Mouse (Mus musculus) intestine, embryonic 15.5 days (tissue): Measurements from ENCODE around the gene Pdxp. TPM values are rescaled to one million over a fixed set of nuclear protein-coding genes. Genes with fewer than 3 reads are reported as not detected.
A peak's percentile ranks its signal among the peaks of the same experiment; 100 is the strongest.

Experiments
- ATAC-seq: fragments of 200-750 bp; cut with Nextera tagmentation; 2 replicates; pipeline ENCODE4 v1.8.0; 2017; ENCODE audit warnings: moderate TSS enrichment, moderate library complexity
- H3K27ac ChIP-seq: fragments of 300-500 bp; sonication (generic); 2 replicates; pipeline ENCODE4 v1.5.1; 2015; ENCODE audit warnings: mild to moderate bottlenecking, inconsistent platforms
- H3K27me3 ChIP-seq: fragments of 300-500 bp; sonication (generic); replicated peaks from 2 replicates; pipeline ENCODE4 v1.6.1; 2015; ENCODE audit warnings: inconsistent platforms
- H3K36me3 ChIP-seq: fragments of 300-500 bp; sonication (generic); 2 replicates; pipeline ENCODE4 v1.6.1; 2015; ENCODE audit warnings: inconsistent platforms
- H3K4me1 ChIP-seq: fragments of 300-500 bp; sonication (generic); replicated peaks from 2 replicates; pipeline ENCODE4 v1.6.1; 2015; ENCODE audit warnings: inconsistent platforms
- H3K4me2 ChIP-seq: fragments of 300-500 bp; sonication (generic); replicated peaks from 2 replicates; pipeline ENCODE4 v1.6.1; 2015; ENCODE audit warnings: mild to moderate bottlenecking, inconsistent platforms
- H3K4me3 ChIP-seq: fragments of 300-500 bp; sonication (generic); replicated peaks from 2 replicates; pipeline ENCODE4 v1.5.1; 2015; ENCODE audit warnings: inconsistent platforms
- H3K9ac ChIP-seq: fragments of 300-500 bp; sonication (generic); 2 replicates; pipeline ENCODE4 v1.6.1; 2015; ENCODE audit warnings: inconsistent platforms
- H3K9me3 ChIP-seq: fragments of 300-500 bp; sonication (generic); 2 replicates; pipeline ENCODE4 v1.6.1; 2016; ENCODE audit warnings: inconsistent platforms
- WGBS: fragments of 180-500 bp; shearing (Covaris S2); methylation state at CpG from one replicate; pipeline ENCODE4 v1.1.7; 2015; 5-methylcytosine and 5-hydroxymethylcytosine counted together
- polyA plus RNA-seq: library from polyadenylated mRNA; unstranded; fragments of >200 nt; fragmentation: Nextera tagmentation; extraction: Ambion mirVana; gene quantifications from 2 replicates; pipeline ENCODE4 v1.2.1, GENCODE M21; 2015

Pdxp gene
- polyA plus RNA-seq = 11.0 TPM in 2 replicates

DNA sequence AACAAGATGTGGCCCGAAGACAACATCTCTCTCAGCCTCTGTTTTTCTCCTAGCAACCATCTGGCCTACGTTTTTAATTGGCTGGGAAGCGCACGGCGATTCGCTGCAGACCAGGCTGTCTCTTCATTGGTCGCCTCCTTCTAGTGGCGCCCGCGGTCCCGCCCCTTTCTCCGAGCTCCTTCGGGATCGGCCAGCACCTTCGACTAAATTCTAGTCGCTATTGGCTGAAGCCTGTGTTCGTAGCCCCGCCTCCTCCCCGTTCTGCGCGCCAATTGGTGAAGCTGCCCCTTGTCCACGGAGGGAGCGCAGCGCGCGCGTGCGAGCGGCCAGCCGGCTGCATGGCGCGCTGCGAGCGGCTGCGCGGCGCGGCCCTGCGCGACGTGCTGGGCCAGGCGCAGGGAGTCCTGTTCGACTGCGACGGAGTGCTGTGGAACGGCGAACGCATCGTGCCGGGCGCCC, at the start of gene Pdxp:
TSS of gene Pdxp (plus strand) at position 288 of the 459 bp plus-strand sequence.
- peak within 1 kb of the TSS; percentile 69 for H3K9ac ChIP-seq
- no peaks in the 10 kb centered on the region for H3K27me3 ChIP-seq
- peaks cover 12% of the 10 kb centered on the region for H3K36me3 ChIP-seq
- ATAC-seq = peak; percentile 94
- WGBS = under 1% methylated on average over 51 of the region's 51 CpGs
- peak within 1 kb of the TSS; percentile 73 for H3K4me3 ChIP-seq
- peak within 1 kb of the TSS; percentile 85 for H3K27ac ChIP-seq
- peaks cover 26% of the 10 kb centered on the region for H3K4me1 ChIP-seq
- H3K4me2 ChIP-seq = peak within 1 kb of the TSS; percentile 100
- no peaks in the 10 kb centered on the region for H3K9me3 ChIP-seq

DNA sequence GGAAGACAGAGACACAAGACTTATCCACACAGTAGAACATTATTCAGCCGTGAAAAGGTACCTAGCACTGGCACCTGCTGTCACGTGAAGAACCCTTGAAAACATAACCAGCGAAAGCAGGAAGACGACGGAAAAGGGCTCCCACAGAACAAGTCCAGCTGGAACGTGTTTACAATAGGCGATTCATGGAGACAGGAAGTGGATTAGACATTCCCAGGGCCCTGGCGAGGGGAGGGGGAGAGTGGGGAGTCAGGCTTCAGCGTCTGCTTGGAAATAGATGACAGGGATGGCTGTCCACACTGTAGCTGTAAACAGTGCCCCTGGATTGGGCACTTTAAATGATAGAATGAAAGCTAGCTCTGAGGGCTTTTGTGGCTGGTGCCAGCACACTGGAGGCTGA, 45.3 kb upstream of the Pdxp start:
- peak; percentile 76 for ATAC-seq
- Histone ChIP-seq H3K36me3 (no peaks in the 10 kb centered on the region), H3K4me1 (peaks cover 27% of the 10 kb centered on the region), H3K27ac (peak overlapping the region; percentile 85), H3K9me3 (no peaks in the 10 kb centered on the region), H3K27me3 (no peaks in the 10 kb centered on the region), H3K4me3 (no peak overlapping the region), H3K9ac (no peak overlapping the region), H3K4me2 (peak overlapping the region; percentile 9; the same call in 1 of the 2 replicates)
- WGBS = 7% methylated on average over 9 of the region's 9 CpGs

DNA sequence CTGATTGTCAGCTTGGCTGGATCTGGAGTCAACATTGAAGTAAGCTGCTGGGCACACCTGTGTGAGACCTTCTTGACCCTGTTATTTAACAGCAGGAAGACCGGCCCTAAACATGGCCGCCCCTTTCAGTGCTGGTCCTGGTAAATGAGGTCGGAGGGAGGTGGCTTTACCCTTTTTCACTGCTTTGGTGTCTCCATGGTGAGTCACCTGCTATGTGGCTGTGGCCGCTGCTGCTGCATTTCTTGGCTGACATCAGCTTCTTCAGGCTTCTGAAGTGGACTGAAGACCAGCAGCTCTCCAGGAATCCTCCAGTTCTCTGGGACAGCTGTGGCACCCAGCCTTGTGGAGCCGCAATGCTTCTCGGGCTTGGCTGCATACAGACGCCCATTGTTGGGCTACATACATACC, 44.9 kb upstream of the Pdxp start:
- Histone ChIP-seq H3K4me3 (no peak overlapping the region), H3K27me3 (no peaks in the 10 kb centered on the region), H3K9ac (no peak overlapping the region), H3K27ac (peak overlapping the region; percentile 85), H3K9me3 (no peaks in the 10 kb centered on the region), H3K36me3 (no peaks in the 10 kb centered on the region), H3K4me2 (peak overlapping the region; percentile 9; the same call in 1 of the 2 replicates), H3K4me1 (peaks cover 23% of the 10 kb centered on the region)
- ATAC-seq = peak; percentile 42
- 42% methylated on average over 7 of the region's 7 CpGs for WGBS

DNA sequence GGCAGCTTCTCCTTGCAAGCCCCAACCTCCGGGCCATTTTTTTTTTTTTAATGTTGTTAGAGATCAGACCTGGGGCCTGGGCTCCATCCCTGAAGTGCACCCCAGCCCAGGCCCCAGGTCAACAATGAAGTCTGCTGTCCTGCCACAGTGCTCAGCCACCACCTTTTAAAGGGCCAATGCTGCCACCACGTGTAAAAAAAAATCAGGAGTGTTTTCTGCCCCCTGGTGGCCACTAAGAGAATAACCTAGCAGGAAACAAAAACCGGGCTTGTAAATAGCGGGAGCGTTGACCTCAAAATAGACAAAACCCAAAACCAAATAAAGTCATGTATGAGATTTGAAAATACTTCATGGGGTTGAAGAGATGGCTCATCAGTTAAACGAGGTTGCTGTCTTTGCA, 43.9 kb upstream of the Pdxp start:
- WGBS = 26% methylated on average over 6 of the region's 6 CpGs
- no peaks in the 10 kb centered on the region for H3K27me3 ChIP-seq
- no peak overlapping the region for H3K9ac ChIP-seq
- H3K4me2 ChIP-seq = no peak overlapping the region
- no peaks in the 10 kb centered on the region for H3K9me3 ChIP-seq
- H3K4me3 ChIP-seq = no peak overlapping the region
- H3K27ac ChIP-seq = no peak overlapping the region
- peaks cover 20% of the 10 kb centered on the region for H3K4me1 ChIP-seq
- no peak for ATAC-seq
- H3K36me3 ChIP-seq = no peaks in the 10 kb centered on the region

DNA sequence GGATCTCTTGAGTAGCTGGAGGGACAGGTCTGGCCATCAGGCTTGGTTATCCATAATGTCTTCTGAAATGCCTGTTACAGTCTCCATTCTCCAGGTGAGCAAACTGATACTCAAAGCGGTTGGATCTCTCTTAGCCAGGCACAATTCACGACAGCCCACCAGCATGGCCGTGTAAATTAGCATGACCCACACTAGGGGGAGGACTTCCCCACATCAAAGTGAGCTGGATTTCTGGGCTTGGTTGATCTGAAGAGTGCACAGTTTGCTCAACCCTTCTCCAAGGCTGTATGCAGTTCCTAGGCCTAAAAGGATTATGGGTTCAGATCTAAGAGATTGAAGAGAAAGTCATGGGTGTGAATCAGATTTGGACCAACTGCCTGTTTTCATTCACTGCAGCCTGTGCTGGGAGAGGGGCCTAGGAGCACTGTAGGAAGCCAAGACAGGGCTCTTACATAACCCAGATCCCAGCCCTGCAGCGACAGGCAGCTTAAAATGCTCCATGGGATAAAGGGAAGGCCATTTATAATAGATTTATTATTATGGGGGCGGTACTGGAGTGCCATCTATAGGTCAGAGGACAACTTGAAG, 41.6 kb upstream of the Pdxp start:
- Histone ChIP-seq H3K27me3 (no peaks in the 10 kb centered on the region), H3K9ac (no peak overlapping the region), H3K27ac (no peak overlapping the region), H3K4me3 (no peak overlapping the region), H3K9me3 (no peaks in the 10 kb centered on the region), H3K4me1 (peaks cover 35% of the 10 kb centered on the region), H3K36me3 (no peaks in the 10 kb centered on the region), H3K4me2 (no peak overlapping the region)
- whole genome bisulfite sequencing = 46% methylated on average over 5 of the region's 5 CpGs
- no peak for ATAC-seq

DNA sequence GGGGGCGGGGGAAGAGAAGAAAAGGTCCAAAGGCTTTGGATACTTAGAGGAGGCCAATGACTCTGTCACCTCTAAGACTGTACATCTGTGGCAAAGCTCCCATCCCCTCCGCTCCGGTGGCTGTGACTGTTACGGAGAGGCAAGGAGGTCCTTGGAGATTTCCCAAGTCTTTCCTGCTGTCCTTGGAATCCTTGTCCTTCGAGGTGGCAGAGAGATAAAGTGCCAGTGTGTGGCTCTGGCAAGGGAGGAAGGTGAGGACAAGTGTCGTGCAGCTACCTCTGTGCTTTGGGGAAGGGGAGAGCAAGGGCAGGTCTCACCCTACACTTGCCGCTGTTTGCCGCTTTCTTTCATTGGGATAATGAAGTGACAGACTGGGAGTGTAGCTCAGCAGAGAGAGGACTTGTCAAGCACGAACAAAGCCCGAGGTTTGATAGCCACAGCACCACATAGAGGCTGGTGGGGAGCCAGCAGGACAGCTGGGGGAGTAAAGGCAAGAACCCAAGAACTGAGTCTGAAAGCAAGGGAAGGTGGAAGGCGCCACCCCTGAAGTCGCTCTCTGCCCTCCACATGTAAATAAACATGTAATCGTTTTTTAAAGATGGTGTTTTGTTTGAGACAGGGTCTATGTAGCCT, 39.8 kb upstream of the Pdxp start:
- Histone ChIP-seq H3K4me2 (no peak overlapping the region), H3K27ac (no peak overlapping the region), H3K4me1 (peaks cover 23% of the 10 kb centered on the region), H3K9me3 (no peaks in the 10 kb centered on the region), H3K4me3 (no peak overlapping the region), H3K36me3 (no peaks in the 10 kb centered on the region), H3K27me3 (no peaks in the 10 kb centered on the region), H3K9ac (no peak overlapping the region)
- WGBS = 59% methylated on average over 13 of the region's 13 CpGs
- no peak for ATAC-seq

DNA sequence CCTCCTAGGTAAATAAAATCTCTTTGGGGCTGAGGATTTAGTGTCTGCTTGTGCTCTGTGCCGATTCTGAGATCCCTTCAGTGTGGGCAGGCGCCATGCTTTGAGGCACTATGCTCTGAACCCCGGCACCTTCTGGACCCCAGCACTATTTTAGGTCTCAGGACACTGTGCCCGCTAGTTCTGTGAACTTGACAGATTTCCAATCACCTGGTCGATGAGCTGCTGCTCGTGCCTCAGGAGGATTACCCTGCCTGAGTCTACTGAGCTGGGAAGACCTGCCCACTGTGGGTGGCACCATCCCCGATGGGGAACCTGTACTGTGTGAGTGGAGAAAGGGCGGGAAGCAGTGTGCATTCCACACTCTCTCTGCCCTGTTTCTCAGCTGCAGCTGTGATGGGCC, 38.7 kb upstream of the Pdxp start:
- no peaks in the 10 kb centered on the region for H3K27me3 ChIP-seq
- no peak for ATAC-seq
- H3K9ac ChIP-seq = no peak overlapping the region
- H3K27ac ChIP-seq = peak overlapping the region; percentile 100
- peaks cover 28% of the 10 kb centered on the region for H3K4me1 ChIP-seq
- H3K4me2 ChIP-seq = no peak overlapping the region
- WGBS = 70% methylated on average over 8 of the region's 8 CpGs
- H3K9me3 ChIP-seq = no peaks in the 10 kb centered on the region
- H3K36me3 ChIP-seq = no peaks in the 10 kb centered on the region
- H3K4me3 ChIP-seq = no peak overlapping the region

DNA sequence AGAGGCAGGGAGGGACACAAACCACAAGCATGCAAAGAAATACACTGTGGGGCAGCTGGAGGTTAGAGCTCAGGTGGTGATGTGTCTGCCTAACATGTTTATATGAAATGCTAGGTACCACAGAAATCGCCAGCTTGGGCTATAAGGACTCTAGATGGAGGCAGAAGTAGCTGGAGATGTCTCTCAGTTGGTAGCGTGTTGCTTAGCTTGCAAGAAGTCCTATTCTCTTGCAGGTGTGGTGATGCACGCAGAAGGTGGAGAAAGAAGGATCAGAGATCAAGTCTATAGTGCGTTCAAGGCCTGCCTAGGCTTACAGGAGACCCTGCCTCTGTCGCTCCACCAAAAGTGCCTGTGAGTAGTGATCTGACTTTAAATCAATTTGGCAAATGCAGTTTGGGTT, 38.2 kb upstream of the Pdxp start:
- Histone ChIP-seq H3K4me3 (no peak overlapping the region), H3K9me3 (no peaks in the 10 kb centered on the region), H3K36me3 (no peaks in the 10 kb centered on the region), H3K9ac (0 out of 2 replicates have a peak overlapping the region, but pooled peaks have one; percentile 79), H3K4me1 (peaks cover 30% of the 10 kb centered on the region), H3K4me2 (peak overlapping the region; percentile 67), H3K27ac (peak overlapping the region; percentile 100), H3K27me3 (no peaks in the 10 kb centered on the region)
- ATAC-seq = no peak
- 64% methylated on average over 5 of the region's 5 CpGs for WGBS

DNA sequence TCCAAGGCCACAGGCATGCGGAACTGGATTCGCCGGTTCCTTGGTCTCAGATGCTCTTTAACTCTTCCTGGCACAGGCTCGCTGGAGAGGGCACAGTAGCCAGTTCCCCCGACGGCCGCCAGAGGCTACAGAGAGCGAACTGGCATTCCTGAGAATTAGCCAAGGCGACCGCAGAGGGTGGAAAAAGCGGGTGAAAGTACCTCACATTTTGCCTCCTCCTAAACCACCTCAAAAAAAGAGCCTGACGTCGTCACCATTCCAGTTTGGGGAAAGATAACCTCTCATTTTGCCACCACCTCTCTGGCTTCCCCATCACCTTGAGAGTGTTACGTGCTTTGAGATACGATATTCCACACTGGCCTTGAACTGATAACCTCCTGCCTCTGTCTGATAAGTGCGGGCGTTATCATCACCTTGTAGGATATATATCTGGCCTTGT, 37.4 kb upstream of the Pdxp start:
- Histone ChIP-seq H3K4me1 (peaks cover 30% of the 10 kb centered on the region), H3K4me2 (peak overlapping the region; percentile 67), H3K27ac (peak overlapping the region; percentile 100), H3K9ac (peak overlapping the region; percentile 79), H3K27me3 (no peaks in the 10 kb centered on the region), H3K36me3 (peaks cover 2% of the 10 kb centered on the region), H3K9me3 (no peaks in the 10 kb centered on the region), H3K4me3 (peak overlapping the region; percentile 74)
- peak; percentile 55 for ATAC-seq
- 2% methylated on average over 17 of the region's 17 CpGs for WGBS

DNA sequence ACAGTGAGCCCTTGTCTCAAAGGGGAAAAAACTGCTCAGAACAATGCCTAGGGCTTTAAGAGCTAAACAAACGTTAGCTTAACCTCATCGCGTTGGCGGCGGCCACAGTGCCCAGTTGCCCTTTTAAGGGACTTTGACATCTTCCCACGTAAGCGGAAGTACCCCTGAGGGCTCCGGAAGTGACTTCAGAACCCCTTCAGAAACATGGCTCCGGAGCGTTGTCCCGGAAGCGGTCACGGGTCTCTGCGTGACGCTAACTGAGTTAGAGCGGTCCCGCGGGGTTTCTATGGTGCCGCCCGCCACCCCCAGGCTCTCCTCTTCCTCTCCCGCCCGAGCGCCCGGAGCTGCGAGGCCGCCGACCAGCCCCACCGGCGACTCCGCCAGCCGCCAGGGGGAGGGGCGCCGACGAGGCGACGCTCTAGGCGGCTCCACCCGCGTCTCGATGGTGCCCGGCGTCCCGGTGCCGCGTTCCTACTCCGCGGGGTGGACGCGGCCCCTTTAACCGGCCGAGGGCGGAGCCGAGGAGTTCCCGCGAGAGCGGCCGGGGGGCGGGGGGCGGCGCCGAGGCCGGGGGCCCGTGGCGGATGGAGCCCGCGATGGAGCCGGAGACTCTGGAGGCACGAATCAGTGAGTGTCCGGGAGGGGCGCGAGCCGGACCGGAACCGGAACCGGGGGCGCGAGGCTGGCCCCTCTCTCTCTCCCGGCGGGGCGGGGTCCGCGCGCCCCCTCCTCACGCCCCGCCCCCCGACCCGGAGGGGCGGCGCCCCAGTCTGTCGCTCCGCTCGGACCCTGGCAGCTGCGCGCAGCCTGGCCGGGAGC, 36.5 kb upstream of the Pdxp start, which contains the start of gene Gga1:
TSS of gene Gga1 (plus strand) at position 200 of the 819 bp plus-strand sequence.
- H3K9me3 ChIP-seq = no peaks in the 10 kb centered on the region
- under 1% methylated on average over 83 of the region's 95 CpGs for WGBS
- peak within 1 kb of the TSS; percentile 100 for H3K27ac ChIP-seq
- peaks cover 29% of the 10 kb centered on the region for H3K4me1 ChIP-seq
- H3K36me3 ChIP-seq = peaks cover 11% of the 10 kb centered on the region
- peak within 1 kb of the TSS; percentile 74 for H3K4me3 ChIP-seq
- H3K9ac ChIP-seq = peak within 1 kb of the TSS; percentile 79
- peak; percentile 92 for ATAC-seq
- H3K27me3 ChIP-seq = no peaks in the 10 kb centered on the region
- peak within 1 kb of the TSS; percentile 67 for H3K4me2 ChIP-seq

DNA sequence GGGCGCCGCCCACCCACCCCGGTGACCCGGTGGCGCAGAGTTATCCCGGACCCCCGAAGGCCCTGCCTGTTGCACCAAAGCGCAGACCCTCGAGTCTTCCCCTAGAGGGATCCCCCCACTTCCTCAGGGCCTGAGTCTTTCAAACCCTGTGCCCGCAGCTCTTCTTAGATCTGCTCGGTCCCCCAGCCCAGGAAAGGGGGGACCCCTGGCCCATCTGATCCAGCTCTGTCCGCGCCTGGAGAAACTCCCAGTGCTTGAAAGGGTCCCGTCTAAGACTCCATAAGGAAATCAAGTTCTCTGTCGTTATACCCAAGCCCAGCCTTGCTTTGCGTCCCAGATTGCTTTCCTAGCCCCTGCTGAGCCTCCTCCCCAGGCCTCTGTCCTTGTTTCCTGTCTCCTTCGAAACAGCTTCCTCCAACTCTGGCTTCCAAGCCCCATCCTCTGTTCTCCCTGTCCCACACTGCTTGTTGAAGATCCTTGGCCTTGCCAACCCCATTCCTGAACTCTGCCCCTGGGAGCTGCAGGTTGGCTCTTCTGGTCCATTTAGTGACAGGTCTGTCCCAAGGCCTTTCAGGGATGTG, 35.8 kb upstream of the Pdxp start:
- 3% methylated on average over 17 of the region's 17 CpGs for WGBS
- H3K9ac ChIP-seq = peak overlapping the region; percentile 79
- H3K4me2 ChIP-seq = peak overlapping the region; percentile 67
- H3K36me3 ChIP-seq = peaks cover 11% of the 10 kb centered on the region
- peak overlapping the region; percentile 74 for H3K4me3 ChIP-seq
- H3K27ac ChIP-seq = peak overlapping the region; percentile 100
- no peaks in the 10 kb centered on the region for H3K27me3 ChIP-seq
- no peaks in the 10 kb centered on the region for H3K9me3 ChIP-seq
- ATAC-seq = peak; percentile 0; the same call in 1 of the 2 replicates
- peaks cover 27% of the 10 kb centered on the region for H3K4me1 ChIP-seq
